Mouse (Mus musculus): ENCODE measurements around the gene Hist1h2ai. TPM values are rescaled to one million over a fixed set of nuclear protein-coding genes. Genes with fewer than 3 reads are reported as not detected.
"Not testable (repeated sequence)": the region's sequence is repeated elsewhere in the genome, so short reads cannot be mapped to it uniquely, and the experiment has no call there.

Gene Hist1h2ai
- polyA plus RNA-seq, 1 experiment from 2014 or later: 3.9 TPM

- peak overlapping the region; percentile 49 for H3K4me3 ChIP-seq
- H3K27ac ChIP-seq: peak overlapping the region; percentile 95; the same call in 1 of the 2 replicates
- H3K27me3 ChIP-seq (replicated peaks); H3K9me3 ChIP-seq; H3K36me3 ChIP-seq (replicated peaks): not testable (repeated sequence)
- ATAC-seq (replicated peaks): peak; percentile 2
- WGBS: under 1% methylated on average over 26 of the region's 26 CpGs
- H3K9ac ChIP-seq: peak overlapping the region; percentile 31
- H3K4me1 ChIP-seq: peaks cover 16% of the 10 kb centered on the region
- peak overlapping the region; percentile 79 for H3K4me2 ChIP-seq
Observed at GRCm38 (mm10) chr13:21754294-21755001, 38.2 kb downstream of the Hist1h2ai start.

GRCm38 (mm10) chr13:21755707-21756106 lies 39.5 kb downstream of the Hist1h2ai start:
- H3K9ac ChIP-seq: no peak overlapping the region
- H3K4me1 ChIP-seq: peaks cover 14% of the 10 kb centered on the region

More at GRCm38 (mm10) chr13:21755707-21756106, 39.5 kb downstream of the Hist1h2ai start:
- H3K27me3 ChIP-seq (replicated peaks): no peaks in the 10 kb centered on the region
- H3K36me3 ChIP-seq (replicated peaks): no peaks in the 10 kb centered on the region
- no peak overlapping the region for H3K4me2 ChIP-seq
- no peaks in the 10 kb centered on the region for H3K9me3 ChIP-seq
- H3K4me3 ChIP-seq: no peak overlapping the region
- 71% methylated on average over 1 of the region's 1 CpGs for WGBS
- no peak overlapping the region for H3K27ac ChIP-seq
- no peak for ATAC-seq (replicated peaks)

Small RNA genes within 50 kb of the gene (microRNA-seq; reads per million reads assigned to microRNA genes)
- gene Gm44357 (not detected), gene Gm44367 (not detected), gene Gm44454 (not detected)

Other genes with a start within 250 kb of the Hist1h2ai start
- gene Nkapl, start 247.9 kb upstream of the Hist1h2ai start, polyA plus RNA-seq (2015; fragmentation: Nextera tagmentation; extraction: Ambion mirVana): 2.9 and 4.9 TPM in 2 replicates
- gene Zkscan4, start 237.5 kb upstream of the Hist1h2ai start, polyA plus RNA-seq (2015; fragmentation: Nextera tagmentation; extraction: Ambion mirVana): 11.5 and 12.6 TPM in 2 replicates
- not detected in 2 replicates for gene Gm10065, start 237.0 kb upstream of the Hist1h2ai start, polyA plus RNA-seq (2015; fragmentation: Nextera tagmentation; extraction: Ambion mirVana)
- 0.32 and 0.40 TPM in 2 replicates for gene AK157302, start 221.2 kb upstream of the Hist1h2ai start, polyA plus RNA-seq (2015; fragmentation: Nextera tagmentation; extraction: Ambion mirVana)
- 8.5 and 9.5 TPM in 2 replicates for gene Gm11273, start 215.0 kb upstream of the Hist1h2ai start, polyA plus RNA-seq (2015; fragmentation: Nextera tagmentation; extraction: Ambion mirVana)
- gene Zkscan8, start 185.3 kb upstream of the Hist1h2ai start, polyA plus RNA-seq (2015; fragmentation: Nextera tagmentation; extraction: Ambion mirVana): 5.0 and 5.3 TPM in 2 replicates
- 0.09 and 0.22 TPM in 2 replicates for gene Olfr1366, start 173.6 kb upstream of the Hist1h2ai start, polyA plus RNA-seq (2015; fragmentation: Nextera tagmentation; extraction: Ambion mirVana)
- gene Olfr1535, start 156.5 kb upstream of the Hist1h2ai start, polyA plus RNA-seq (2015; fragmentation: Nextera tagmentation; extraction: Ambion mirVana): 0.05 TPM in 1 of 2 replicates, not detected in the other
- gene Olfr1364, start 134.7 kb upstream of the Hist1h2ai start, polyA plus RNA-seq (2015; fragmentation: Nextera tagmentation; extraction: Ambion mirVana): not detected in 2 replicates
- gene Olfr1362, start 102.4 kb upstream of the Hist1h2ai start, polyA plus RNA-seq (2015; fragmentation: Nextera tagmentation; extraction: Ambion mirVana): not detected in 2 replicates
- 0.06 and 0.08 TPM in 2 replicates for gene Olfr11, start 73.9 kb upstream of the Hist1h2ai start, polyA plus RNA-seq (2015; fragmentation: Nextera tagmentation; extraction: Ambion mirVana)
- gene Olfr1361, start 53.0 kb upstream of the Hist1h2ai start, polyA plus RNA-seq (2015; fragmentation: Nextera tagmentation; extraction: Ambion mirVana): not detected in 2 replicates
- gene Olfr1360, start 39.0 kb upstream of the Hist1h2ai start, polyA plus RNA-seq (2015; fragmentation: Nextera tagmentation; extraction: Ambion mirVana): not detected in 2 replicates
- not detected in 2 replicates for gene Olfr1359, start 18.3 kb upstream of the Hist1h2ai start, polyA plus RNA-seq (2015; fragmentation: Nextera tagmentation; extraction: Ambion mirVana)
- gene Hist1h2bl, start 279 bp upstream of the Hist1h2ai start, polyA plus RNA-seq (2015; fragmentation: Nextera tagmentation; extraction: Ambion mirVana): 0.59 TPM in 1 of 2 replicates, not detected in the other
- gene Hist1h3h, start 1.2 kb downstream of the Hist1h2ai start, polyA plus RNA-seq (2015; fragmentation: Nextera tagmentation; extraction: Ambion mirVana): 1.1 TPM in 1 of 2 replicates, not detected in the other
- 0.39 and 1.7 TPM in 2 replicates for gene Hist1h2bm, start 5.6 kb downstream of the Hist1h2ai start, polyA plus RNA-seq (2015; fragmentation: Nextera tagmentation; extraction: Ambion mirVana)
- gene Hist1h4j, start 18.6 kb downstream of the Hist1h2ai start, polyA plus RNA-seq (2015; fragmentation: Nextera tagmentation; extraction: Ambion mirVana): 0.93 TPM in 1 of 2 replicates, not detected in the other
- gene Hist1h4k, start 34.1 kb downstream of the Hist1h2ai start, polyA plus RNA-seq (2015; fragmentation: Nextera tagmentation; extraction: Ambion mirVana): 1.8 and 4.2 TPM in 2 replicates
- gene Hist1h2ak, start 37.4 kb downstream of the Hist1h2ai start, polyA plus RNA-seq (2015; fragmentation: Nextera tagmentation; extraction: Ambion mirVana): 5.5 and 6.9 TPM in 2 replicates
- gene Hist1h2bn, start 37.7 kb downstream of the Hist1h2ai start, polyA plus RNA-seq (2015; fragmentation: Nextera tagmentation; extraction: Ambion mirVana): 0.89 TPM in 1 of 2 replicates, not detected in the other
- 3.4 and 3.7 TPM in 2 replicates for gene Hist1h1b, start 64.2 kb downstream of the Hist1h2ai start, polyA plus RNA-seq (2015; fragmentation: Nextera tagmentation; extraction: Ambion mirVana)
- 26.1 and 35.4 TPM in 2 replicates for gene Hist1h3i, start 66.9 kb downstream of the Hist1h2ai start, polyA plus RNA-seq (2015; fragmentation: Nextera tagmentation; extraction: Ambion mirVana)
- gene Hist1h2an, start 70.8 kb downstream of the Hist1h2ai start, polyA plus RNA-seq (2015; fragmentation: Nextera tagmentation; extraction: Ambion mirVana): 3.8 TPM in 1 of 2 replicates, not detected in the other
- gene Hist1h2bp, start 71.0 kb downstream of the Hist1h2ai start, polyA plus RNA-seq (2015; fragmentation: Nextera tagmentation; extraction: Ambion mirVana): 0.31 and 0.87 TPM in 2 replicates
- gene Hist1h2bq, start 93.8 kb downstream of the Hist1h2ai start, polyA plus RNA-seq (2015; fragmentation: Nextera tagmentation; extraction: Ambion mirVana): 3.6 and 4.1 TPM in 2 replicates
- gene Hist1h2ao, start 94.0 kb downstream of the Hist1h2ai start, polyA plus RNA-seq (2015; fragmentation: Nextera tagmentation; extraction: Ambion mirVana): not detected in 2 replicates
- 1.4 TPM in 1 of 2 replicates, not detected in the other for gene Hist1h4m, start 95.3 kb downstream of the Hist1h2ai start, polyA plus RNA-seq (2015; fragmentation: Nextera tagmentation; extraction: Ambion mirVana)
- gene Hist1h4n, start 115.8 kb downstream of the Hist1h2ai start, polyA plus RNA-seq (2015; fragmentation: Nextera tagmentation; extraction: Ambion mirVana): 4.2 and 5.9 TPM in 2 replicates
- 432 and 476 TPM in 2 replicates for gene Hist1h2ap, start 117.1 kb downstream of the Hist1h2ai start, polyA plus RNA-seq (2015; fragmentation: Nextera tagmentation; extraction: Ambion mirVana)
- 4.0 and 4.1 TPM in 2 replicates for gene Hist1h2br, start 117.3 kb downstream of the Hist1h2ai start, polyA plus RNA-seq (2015; fragmentation: Nextera tagmentation; extraction: Ambion mirVana)
- gene Zfp184, start 228.7 kb downstream of the Hist1h2ai start, polyA plus RNA-seq (2015; fragmentation: Nextera tagmentation; extraction: Ambion mirVana): 14.0 TPM in 2 replicates

All from midbrain, embryonic 15.5 days (tissue).